Mouse (Mus musculus): Measurements from ENCODE around the gene Npas2.

DNA sequence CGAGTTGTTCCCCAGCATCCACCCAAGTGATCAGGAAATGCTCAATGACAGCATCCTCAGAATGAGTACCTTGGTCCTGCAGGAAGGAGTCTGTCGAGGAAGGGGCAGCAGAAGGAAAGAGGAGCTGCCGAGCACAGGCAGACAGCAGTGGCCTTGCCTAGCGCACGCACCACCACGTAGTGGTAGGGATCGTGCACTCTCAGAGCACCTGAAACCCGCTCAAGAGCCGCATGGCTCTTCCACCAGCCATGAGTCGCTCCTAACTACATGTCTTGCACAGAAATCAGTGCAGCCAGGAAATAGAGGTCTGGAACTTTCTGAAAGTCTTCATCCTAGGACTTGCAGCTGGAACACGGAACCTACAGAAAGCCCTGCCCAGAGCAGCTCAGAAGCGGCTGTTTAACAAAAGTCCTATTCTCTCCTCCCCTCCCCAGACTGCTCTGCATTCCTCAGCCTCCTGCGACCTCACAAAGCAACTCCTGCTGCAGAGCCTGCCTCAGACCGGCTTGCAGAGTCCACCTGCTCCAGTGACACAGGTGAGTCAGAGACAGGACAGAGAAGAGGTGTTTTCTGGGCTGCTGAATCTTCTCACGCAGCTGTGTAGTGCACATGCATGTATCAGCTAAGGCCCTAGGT is 142.1 kb downstream of the Npas2 start:
- TF ChIP-seq CTCF (IDR thresholded peaks at IDR 0.05; ENCODE audit: insufficient read depth, low read depth, low read length) = no peak
- TF ChIP-seq POLR2A (IDR thresholded peaks at IDR 0.05; ENCODE audit: insufficient read depth, low read depth, low read length) = no peak
